Mouse (Mus musculus) right cerebral cortex, postnatal 10 days (tissue): ENCODE results near the gene Blm.
A peak's percentile ranks its signal among the peaks of the same experiment; 100 is the strongest.

ENCODE experiments used
- DNase-seq, 2 experiments: peaks; one replicate each; pipeline ENCODE4 v3.0.0; 2021; ENCODE audit warnings: low spot score in 2 of 2

Blm gene

GRCm38 (mm10) chr7:80439789-80440488, 95.0 kb downstream of the Blm start:
- peak; percentile 62 to 71 for DNase-seq

GRCm38 (mm10) chr7:80439032-80439760, 95.7 kb downstream of the Blm start:
- DNase-seq = no peak

- DNase-seq = no peak
These were observed 98.3 kb downstream of the Blm start for GRCm38 (mm10) chr7:80436571-80436970.

GRCm38 (mm10) chr7:80435594-80435993, 99.3 kb downstream of the Blm start:
- no peak for DNase-seq

- no peak for DNase-seq
These were observed 105.3 kb downstream of the Blm start for GRCm38 (mm10) chr7:80429661-80430060.

- DNase-seq = no peak
These were observed 107.2 kb downstream of the Blm start for GRCm38 (mm10) chr7:80427730-80428129.

GRCm38 (mm10) chr7:80426363-80426762, 108.6 kb downstream of the Blm start:
- DNase-seq = no peak

GRCm38 (mm10) chr7:80424722-80425121, 110.2 kb downstream of the Blm start:
- no peak for DNase-seq

GRCm38 (mm10) chr7:80422759-80423480, 112.0 kb downstream of the Blm start:
- DNase-seq = peak; percentile 66 to 69

GRCm38 (mm10) chr7:80421576-80421975, 113.3 kb downstream of the Blm start:
- DNase-seq = no peak

- no peak for DNase-seq
These were observed 114.3 kb downstream of the Blm start for GRCm38 (mm10) chr7:80420586-80420985.

- DNase-seq = no peak
These were observed 115.6 kb downstream of the Blm start for GRCm38 (mm10) chr7:80419278-80419677.

GRCm38 (mm10) chr7:80418036-80418435, 116.9 kb downstream of the Blm start:
- no peak for DNase-seq

- no peak for DNase-seq
These were observed 117.3 kb downstream of the Blm start for GRCm38 (mm10) chr7:80417601-80418000.

GRCm38 (mm10) chr7:80416969-80417368, 118.0 kb downstream of the Blm start:
- DNase-seq = no peak

GRCm38 (mm10) chr7:80414303-80414855, 120.5 kb downstream of the Blm start:
- no peak for DNase-seq

GRCm38 (mm10) chr7:80413512-80414302, 121.2 kb downstream of the Blm start:
- DNase-seq = no peak

- DNase-seq = no peak
These were observed 122.1 kb downstream of the Blm start for GRCm38 (mm10) chr7:80412781-80413180.

GRCm38 (mm10) chr7:80412279-80412678, 122.6 kb downstream of the Blm start:
- DNase-seq = peak; percentile 85 to 93

GRCm38 (mm10) chr7:80410380-80410779, 124.5 kb downstream of the Blm start:
- no peak for DNase-seq

GRCm38 (mm10) chr7:80407712-80408111, 127.2 kb downstream of the Blm start:
- DNase-seq = no peak
